Mouse (Mus musculus): Measurements from ENCODE around the gene Myo18a.

The Myo18a gene

DNA sequence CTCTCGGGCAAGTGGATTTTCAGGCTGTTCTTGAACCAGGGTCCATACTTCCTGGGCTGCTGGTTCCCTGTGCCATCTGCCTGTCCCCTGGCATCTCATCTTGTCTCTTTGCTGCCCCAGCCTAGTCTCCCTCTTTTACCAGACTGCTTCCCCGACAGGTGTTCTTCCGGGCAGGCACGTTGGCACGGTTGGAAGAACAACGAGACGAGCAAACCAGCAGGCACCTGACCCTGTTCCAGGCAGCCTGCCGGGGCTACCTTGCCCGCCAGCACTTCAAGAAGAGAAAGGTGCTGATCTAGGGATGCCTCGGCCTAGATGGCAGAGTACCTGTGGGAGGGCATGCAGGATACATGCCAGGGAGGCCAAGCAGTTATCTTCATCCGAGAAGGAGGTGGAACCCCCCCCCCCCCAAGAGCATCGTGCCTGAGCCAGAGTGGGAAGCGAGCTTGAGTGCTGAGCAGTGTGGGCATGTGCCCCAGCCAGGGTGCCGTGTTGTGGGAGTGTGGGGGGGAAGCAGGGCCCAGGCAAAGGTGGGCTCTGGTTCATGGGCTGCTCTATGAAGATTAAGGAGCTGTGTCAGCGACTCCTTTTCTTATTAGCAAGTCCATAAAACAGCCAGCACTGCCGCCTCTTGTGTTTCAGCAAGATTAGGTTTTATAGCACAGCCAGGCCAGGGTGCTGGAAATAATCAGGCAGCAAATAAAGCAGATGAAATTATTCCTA lies 77.6 kb downstream of the Myo18a start:
- DNase-seq, result peak; percentile 95

DNA sequence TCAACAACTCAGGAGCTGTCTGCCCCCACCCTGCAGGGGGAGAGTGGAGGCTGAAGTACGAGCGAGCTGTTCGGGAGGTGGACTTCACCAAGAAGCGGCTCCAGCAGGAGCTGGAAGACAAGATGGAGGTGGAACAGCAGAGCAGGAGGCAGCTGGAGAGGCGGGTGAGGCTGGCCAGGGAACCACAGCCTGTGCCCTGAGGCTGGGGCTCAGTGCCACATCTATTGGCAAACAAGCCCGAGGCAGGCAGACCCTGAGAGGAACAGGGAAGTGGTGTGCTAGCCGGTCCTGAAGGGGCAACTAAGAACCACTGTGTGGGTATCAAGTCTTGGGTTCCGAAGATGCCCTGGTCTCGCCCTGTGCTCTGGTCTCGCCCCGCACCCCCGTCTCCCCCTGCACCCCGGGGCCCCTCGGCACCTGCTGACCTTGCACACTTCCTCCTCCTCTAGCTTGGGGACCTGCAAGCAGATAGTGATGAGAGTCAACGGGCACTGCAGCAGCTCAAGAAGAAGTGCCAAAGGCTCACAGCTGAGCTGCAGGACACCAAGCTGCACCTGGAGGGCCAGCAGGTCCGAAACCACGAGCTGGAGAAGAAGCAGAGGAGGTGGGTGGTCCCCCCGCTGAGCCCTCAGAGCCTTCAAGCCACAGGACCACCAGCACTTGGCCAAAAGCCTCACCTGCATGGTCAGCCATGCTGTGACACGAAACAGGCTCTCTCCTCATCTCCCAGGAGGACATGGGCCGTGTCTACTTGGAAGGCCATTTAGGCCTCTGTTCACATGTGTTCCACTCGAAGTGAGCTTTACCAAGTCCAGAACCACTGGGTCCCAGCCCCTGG lies 80.2 kb downstream of the Myo18a start:
- DNase-seq, result no peak

DNA sequence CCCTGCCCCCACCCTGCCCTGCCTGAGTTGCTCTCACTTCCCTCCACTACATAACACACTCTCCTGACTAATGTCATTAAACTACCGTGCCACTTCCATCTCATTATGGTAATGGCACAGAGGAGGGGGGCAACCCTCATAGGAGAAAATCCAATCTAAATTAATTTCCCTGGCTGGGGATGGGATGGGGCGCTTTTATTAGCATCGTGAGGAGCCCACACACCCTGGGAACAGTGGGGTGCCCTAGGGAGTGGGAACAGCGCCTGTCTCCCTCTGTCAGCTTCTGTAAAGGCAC lies 80.8 kb downstream of the Myo18a start:
- no peak for DNase-seq

DNA sequence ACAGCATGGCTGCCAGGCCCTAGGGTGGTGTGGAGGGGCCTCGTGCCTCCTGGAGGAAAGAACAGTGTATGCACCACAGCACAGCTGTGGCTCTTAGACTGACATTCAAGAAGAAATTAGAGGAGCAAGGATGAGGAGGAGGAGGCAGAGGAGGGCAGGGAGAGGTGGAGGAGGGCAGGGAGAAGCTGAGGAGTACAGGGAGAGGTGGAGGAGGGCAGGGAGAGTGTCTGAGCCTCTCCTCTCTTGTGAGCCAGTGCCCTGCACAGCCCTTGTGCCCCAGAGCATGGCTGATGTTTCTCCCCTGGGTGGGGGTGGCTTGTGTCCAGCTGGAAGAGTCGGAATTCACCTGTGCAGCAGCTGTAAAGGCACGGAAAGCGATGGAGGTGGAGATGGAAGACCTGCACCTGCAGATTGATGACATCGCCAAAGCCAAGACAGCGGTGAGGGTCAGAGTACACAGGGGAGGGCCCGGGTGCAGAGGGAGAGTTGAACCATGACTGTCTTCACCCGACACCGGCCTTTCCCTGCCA lies 84.6 kb downstream of the Myo18a start:
- DNase-seq, result no peak

DNA sequence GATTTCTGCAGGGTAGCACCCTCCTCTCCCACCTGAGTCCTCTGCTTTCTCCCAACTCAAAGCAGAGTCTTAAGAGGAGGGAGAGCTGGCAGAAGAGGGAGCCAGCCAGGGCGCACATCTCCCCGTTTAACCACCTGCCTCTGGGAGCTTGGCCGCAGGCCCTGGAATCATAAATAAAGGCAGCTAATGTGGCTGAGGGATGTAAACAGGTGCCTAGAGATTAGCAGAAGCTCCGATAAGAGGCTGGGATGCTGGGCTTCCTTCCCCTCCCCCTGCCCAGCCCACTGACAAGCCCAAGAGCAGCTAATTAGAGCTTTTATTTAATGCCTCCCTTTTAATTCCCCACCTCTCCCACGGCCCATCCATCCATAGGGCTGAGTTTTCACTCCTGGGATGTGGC lies 85.1 kb downstream of the Myo18a start:
- no peak for DNase-seq

DNA sequence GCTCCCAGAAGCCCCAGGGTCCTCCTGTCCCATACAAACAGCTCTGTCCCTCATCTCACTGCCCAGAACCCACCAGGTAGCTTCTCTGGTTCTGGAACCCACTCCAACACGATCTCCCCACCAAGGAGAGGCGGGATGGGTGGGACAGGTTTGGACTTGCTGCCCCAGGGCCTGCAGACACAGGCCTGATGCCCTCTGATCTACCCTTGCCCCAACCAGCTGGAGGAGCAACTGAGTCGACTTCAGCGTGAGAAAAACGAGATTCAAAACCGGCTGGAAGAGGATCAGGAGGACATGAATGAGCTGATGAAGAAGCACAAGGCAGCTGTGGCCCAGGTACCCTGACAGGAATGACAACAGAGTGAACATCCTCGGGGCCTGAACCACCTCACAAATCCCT lies 86.1 kb downstream of the Myo18a start:
- no peak for DNase-seq

DNA sequence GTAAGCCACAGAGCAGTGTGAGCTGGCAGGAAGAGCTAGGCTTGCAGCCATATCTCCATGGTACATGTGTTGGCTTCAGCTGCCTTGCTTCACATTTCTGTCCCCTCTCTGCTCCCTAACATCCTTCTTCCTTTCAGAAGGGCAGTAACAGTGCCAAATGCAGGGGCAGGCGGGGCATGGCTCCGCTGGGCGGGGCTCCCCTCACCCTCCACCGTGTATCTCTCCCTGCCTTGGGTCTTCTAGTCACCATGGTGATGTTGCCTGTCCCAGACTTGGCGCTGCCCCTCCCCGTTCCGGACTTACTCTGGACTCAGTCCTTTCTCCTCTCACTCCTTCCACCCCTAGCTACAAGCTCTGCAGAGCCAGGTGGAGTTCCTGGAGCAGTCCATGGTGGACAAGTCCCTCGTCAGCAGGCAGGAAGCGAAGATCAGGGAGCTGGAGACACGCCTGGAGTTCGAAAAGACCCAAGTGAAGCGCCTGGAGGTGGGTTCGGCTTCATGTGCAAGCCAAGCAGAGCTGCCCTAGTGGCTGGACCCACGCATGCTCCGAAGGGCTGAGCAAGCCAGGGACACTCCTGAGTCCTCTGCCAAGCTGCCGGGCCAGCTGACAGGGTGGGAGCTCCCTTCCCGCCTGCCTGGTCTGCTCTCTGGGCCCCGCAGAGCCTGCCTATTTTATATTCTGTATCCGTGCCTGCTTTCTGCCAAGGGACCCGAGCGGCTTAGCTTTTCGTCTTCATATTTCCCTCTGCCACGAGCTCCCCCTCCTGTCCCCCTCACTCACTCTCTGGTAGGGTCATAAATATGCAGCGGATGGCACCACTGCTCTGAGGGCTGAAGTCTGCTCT lies 87.6 kb downstream of the Myo18a start:
- DNase-seq, result peak; percentile 83

DNA sequence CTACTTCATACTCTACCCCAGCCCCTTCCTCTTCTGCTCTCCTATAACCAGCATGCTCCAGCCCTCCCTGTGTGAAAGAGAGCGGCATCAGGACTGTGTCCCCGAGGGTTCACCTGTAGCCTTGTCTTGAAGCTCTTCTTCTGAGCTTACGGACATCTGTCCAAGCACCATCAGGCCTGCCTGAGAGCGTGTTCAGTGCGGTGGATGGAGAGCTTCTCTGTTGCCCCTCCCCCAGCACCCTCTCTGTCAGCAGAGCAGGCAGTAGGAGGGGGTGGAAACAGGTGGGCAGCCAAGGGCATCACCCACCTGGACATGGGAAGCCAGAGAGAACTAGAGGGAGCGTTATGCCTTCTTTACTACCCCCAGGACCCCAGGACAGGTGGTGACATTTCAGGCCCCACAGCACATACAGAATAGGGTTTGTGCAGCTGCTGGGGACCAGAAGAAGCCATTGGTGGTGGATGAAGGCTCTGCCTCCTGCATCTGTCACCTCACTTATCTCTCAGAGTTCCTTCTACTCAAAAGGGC lies 88.5 kb downstream of the Myo18a start:
- no peak for DNase-seq

DNA sequence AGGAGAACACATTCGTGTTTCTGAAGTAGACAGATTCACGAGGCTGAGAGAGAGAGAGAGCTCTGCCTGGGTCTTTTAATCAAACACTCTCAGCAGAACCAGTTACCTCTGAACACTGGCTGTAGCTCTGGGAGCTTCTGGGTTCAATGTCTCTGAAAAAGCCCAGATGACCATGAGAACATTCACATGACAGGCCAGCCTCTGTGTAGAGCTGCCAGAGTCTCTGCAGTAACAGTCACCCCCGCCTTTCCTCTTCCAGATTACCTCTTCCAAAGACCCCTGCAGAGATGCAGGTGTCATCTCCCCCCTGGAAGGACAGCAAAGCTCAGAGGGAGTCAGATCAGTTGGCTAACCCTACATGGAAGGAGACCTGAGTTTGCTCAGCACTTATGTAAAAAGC lies 89.1 kb downstream of the Myo18a start:
- no peak for DNase-seq

DNA sequence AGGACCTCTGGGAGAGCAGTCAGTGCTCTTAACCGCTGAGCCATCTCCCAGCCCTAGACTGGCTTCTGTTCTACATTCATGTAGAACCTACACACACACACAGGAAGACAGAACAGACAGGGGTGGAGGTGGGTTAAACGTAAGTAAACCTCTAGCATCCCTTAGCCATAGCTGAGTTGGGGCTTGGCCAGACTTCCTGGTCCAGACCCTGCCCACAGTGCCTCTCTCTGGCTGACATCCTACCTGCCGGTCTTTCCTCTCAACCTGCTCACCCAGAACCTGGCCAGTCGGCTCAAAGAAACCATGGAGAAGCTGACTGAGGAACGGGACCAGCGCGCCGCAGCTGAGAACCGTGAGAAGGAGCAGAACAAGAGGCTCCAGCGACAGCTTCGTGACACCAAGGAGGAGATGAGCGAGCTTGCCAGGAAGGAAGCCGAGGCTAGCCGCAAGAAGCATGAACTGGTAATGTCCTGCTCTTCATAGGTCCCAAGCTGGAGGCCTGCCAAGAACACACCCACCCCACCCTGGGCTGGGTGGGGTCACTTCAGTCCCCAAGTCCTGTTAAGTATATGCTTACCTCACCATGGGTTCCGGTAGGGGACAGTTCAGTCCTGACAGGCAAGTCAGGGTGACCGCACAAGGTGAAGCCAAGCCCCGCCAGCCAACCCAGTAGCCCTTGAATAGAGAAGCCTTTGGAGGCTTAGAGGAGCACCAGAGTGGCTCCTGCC lies 90.1 kb downstream of the Myo18a start:
- DNase-seq, result no peak

DNA sequence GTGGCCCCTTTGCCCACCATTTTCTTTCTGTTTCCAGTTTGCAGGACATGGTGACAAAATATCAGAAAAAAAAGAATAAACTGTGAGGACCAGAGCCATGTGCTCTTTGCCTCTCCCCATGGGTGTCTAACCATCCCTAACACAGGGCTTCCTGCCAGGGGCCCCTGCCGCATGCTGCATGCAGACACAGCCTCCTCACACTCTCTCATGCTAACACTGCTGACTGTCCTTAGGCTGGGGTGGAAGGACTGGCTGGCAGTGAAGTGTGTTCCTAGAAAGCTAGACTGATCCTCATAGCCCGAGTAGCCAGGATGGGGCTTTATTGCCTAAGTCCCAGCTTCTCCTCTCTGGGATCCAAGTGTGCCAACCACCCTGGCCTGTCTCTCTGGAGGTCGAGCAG lies 91.6 kb downstream of the Myo18a start:
- DNase-seq, result no peak

DNA sequence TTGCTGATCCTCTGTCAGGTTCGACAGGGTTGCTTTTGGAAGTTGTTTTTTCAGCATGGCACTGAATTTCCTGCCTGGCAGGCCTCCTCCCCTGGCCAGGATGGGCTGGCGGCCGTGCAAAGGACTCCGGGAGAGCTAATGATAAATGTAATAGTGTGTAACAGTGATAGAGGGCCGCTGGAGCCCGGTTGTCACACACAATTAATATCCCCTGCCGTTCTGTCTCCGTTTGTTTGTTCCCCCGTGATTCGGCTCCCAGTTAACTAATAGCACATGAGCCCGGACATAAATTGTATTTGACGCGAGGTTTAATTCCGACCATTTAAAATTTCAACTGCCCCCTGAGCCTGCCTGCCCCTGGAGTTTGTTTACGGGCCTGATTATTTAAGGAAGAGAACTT lies 92.3 kb downstream of the Myo18a start:
- DNase-seq, result no peak

DNA sequence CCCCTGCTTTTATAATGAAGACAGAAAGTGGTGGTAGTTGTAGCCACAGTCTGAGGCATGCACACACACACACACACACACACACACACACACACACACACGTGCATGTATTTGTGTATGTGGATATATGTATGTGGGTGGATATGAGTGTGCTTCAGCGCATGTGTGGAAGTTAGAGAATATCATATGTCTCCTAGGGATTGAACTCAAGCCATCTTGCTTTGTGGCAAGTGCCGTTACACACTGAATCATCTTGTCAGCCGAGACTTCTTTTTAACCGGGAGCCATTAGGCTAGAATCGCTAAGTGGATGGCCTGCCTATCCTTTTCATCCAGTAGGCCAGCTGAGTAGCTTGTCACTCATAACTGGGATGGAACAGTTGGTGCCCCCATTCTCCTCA lies 94.0 kb downstream of the Myo18a start:
- no peak for DNase-seq

DNA sequence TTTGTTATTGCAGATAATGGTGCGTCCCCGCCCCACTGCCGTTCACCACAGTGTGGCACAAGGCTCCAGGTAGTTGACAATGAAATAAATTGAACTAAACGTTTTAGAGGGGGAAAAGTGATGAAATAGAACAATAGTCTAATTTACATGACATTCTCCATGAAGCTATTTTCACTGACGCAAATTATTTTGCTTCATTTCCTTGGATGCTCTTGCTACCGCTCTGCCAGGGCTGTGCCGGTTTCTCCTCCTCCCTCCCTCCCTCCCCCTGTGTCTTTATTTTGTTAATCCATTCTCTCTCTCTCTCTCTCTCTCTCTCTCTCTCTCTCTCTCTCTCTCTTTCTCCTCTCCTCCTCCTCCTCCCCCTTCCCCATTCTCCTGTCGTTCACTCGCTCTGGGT lies 95.5 kb downstream of the Myo18a start:
- DNase-seq, result no peak

DNA sequence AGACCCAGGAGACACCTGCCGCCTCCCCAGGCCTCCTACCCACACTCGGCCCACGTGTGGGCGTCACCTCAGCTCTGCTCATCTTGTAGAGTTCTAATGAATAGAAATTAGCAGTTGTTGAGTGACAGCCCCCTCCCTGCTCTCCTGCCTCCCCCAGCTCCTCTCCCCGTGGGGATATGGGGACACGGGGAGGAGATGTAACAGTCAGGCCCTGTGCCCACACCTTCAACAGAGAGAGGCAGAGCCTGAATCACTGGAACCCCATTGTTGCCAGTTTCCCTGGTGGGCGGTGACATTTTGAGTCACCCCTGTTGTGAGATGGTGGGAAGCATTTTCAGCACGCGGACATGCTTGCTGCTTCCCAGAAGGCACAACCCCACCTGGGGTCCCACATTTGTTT lies 97.9 kb downstream of the Myo18a start:
- no peak for DNase-seq

DNA sequence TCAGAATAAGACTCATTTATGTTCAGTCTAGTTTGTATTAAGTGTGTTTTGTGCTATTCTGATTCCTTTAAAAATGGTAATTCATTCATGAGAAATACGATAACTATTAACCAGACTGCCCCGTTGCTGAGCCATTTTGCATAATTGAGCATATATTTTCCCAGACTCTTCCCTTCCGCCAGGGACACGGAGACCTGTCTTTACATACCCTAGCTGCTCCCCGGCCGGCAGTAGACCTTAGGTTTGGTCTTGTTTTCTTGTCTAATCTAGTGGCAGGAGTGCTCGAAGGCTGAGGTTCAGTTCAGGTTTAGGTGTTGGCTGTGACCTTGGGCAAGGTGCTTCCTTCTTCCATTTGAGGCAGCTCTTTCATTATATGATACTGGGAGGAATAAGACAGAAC lies 99.8 kb downstream of the Myo18a start:
- no peak for DNase-seq

DNA sequence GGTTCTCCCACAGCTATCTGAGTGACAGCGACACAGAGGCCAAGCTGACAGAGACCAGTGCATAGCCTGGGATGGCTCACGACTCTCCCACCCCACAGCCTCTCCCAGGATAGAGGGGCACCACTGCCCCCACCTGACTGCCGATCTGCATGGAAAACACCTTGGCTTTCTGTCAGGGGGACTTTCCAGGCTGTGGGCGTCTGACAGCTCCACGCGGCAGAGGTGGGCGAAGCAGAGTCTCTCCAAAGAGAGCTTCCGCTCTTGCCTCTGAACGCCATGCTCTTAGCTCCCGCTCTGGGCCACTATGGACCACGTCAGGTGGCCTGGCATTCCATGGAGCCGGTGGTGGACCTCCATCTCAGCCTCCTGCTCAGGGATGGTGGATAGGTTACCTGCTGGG lies 101.7 kb downstream of the Myo18a start:
- no peak for DNase-seq

DNA sequence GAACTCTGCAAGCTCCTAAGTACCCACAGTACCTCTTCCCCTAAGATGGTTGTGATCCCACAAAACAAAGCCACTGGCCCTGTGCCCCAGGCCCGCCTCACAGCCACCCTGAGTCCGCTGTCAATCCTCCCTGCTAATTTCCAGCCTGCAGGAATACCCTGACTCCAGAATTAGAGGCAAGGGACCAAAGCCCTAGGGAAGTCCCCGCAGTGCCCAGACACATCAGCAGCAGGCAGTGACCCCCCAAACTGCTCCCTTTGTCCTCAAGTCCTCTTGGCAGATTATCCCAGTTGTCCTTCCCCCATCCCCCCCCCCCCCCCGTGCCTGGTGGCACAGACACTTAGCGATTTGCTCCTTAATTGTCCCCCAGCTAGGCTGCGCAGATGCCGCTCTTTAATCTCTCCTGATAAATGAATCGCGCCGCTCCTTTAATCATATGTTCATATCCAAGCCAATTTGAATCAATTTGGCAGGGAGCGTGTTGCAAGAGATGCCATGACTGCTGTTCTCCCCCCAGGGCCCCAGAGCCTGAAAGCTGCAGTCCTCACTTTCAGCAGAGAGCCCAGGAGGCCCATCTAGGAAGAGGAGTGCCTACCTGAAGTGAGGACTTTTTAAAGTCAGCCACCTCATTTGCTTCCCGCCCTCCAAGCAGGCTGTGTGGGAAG lies 104.5 kb downstream of the Myo18a start:
- DNase-seq, result no peak

DNA sequence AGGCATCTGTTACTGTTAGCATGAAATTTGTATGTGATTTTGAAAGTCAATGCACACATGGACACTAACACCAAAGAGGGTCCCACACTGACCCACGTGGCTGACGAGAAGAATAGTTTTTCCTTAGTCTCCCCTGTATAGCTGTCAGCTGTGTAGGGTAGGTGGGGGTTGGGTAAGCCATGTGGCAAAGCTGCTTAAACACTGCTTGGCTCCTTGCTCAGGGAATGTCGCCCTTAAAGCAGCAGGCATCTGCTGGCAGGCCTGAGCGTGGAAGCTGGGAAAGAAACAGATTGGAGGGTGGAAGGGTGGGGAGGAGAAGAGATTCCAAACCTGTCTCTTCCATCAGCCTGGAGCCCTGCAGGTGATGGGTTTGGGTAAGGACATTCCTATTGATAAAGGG lies 108.4 kb downstream of the Myo18a start:
- DNase-seq, result peak; percentile 92

DNA sequence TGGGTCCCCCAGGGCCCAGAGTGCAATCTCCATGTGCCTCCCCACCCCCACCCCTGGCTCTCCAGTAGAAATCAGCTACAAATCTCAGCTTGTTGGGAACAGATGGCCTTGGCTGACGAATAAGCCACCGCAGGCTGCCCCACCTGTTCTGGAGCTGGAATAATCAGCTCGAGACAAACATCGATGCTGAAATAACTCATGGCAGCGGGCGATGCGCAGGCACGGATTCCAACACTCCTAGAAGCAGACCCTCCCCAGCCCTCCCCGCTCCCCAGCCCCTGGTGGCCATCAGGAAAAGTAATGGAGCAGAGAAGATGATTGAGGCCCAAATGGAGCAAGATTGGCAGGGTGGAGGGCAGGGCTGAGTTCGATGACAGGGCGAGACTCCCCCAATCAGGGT lies 109.2 kb downstream of the Myo18a start:
- DNase-seq, result peak; percentile 89

DNA sequence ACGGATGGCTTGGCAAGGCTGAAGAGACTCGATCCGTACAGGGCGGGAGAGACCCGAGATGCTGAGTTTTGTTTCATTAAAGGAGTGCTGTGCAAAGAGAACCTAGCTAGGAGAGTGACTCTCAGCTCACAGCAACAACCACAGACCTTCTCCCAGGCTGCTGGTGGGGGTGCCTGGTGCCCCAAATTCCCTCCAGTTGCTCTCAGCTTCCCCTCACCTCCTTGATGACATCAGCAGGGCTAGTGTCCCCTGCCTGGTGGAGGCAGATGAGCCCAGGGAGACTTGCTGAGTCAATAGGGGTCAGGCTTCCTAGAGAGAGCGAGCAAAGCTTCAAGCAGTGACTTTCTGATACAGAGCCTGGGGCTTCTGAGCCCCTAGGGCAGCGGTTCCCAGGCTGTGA lies 109.6 kb downstream of the Myo18a start:
- no peak for DNase-seq

DNA sequence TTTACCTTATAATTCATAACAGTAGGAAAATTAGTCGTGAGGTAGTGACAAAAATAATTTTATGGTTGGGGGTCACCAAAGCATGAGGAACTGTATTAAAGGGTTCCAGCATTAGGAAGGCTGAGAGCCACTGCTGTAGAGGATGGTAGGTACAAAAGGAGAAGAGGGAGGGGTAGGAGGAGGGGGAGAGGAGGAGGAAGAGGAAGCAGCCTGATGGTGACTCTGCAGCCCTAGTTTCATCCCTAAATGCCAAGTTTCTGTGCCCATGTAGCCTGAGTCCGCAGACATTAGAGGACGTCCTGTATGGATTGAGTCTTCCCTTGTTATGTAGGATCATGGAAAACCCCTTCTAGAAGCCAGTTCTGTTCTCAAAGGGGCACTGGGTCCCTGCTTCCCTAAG lies 110.1 kb downstream of the Myo18a start:
- no peak for DNase-seq
